Mouse (Mus musculus) left cerebral cortex, adult 2 months (tissue): Measurements from ENCODE around the gene Psmb9. TPM values are rescaled to one million over a fixed set of nuclear protein-coding genes. Genes with fewer than 3 reads are reported as not detected.
"Not testable (repeated sequence)": the region's sequence is repeated elsewhere in the genome, so short reads cannot be mapped to it uniquely, and the experiment has no call there.

ENCODE experiments used
- DNase-seq, 2 experiments: peaks; one replicate each; pipeline ENCODE4 v3.0.0; 2021 to 2022; ENCODE audit warnings: low spot score in 2 of 2, mixed read lengths in 1 of 2; ENCODE audit errors: extremely low spot score in 1 of 2
- H3K27ac ChIP-seq: fragments of 200-600 bp; 2 replicates; pipeline ENCODE4 v1.8.1; 2022
- H3K4me3 ChIP-seq: fragments of 200-600 bp; 2 replicates; pipeline ENCODE4 v1.8.1; 2022
- CTCF ChIP-seq: fragments of 200-600 bp; IDR thresholded peaks from 2 replicates; pipeline ENCODE4 v1.8.1; 2022; ENCODE audit warnings: antibody characterized with exemption, mild to moderate bottlenecking, moderate library complexity
- intact Hi-C: fragments of 180-260 bp; cut with DNase I; formaldehyde crosslinking; loops from one replicate; pipeline ENCODE4 v1.15.1; 2025
- total RNA-seq, 2 experiments: library from RNA; stranded (reverse); gene quantifications; 2 replicates each; pipeline ENCODE4 v1.2.3; 2021

Psmb9 gene
- total RNA-seq, 2 experiments from 2014 or later, result 1.1 to 2.0 TPM

GRCm38 (mm10) chr17:34172528-34172927 is 15.0 kb downstream of the Psmb9 start:
- H3K4me3 ChIP-seq, result no peak overlapping the region
- no peak for DNase-seq
- intact Hi-C loops, result no loop called here
- TF ChIP-seq CTCF, result peak; percentile 17
- no peak overlapping the region for H3K27ac ChIP-seq

- H3K27ac ChIP-seq, result no peak overlapping the region
- DNase-seq, result peak; percentile 73 to 80
- H3K4me3 ChIP-seq, result no peak overlapping the region
- intact Hi-C loops, result loop anchor here (1.0 to 2.0 kb wide), 5 partner anchors 33 to 240 kb away; no protein-coding TSS in a partner anchor
- peak; percentile 91 for TF ChIP-seq CTCF
These were observed 16.6 kb downstream of the Psmb9 start for GRCm38 (mm10) chr17:34170877-34171498.

- Histone ChIP-seq H3K27ac (no peak overlapping the region), H3K4me3 (no peak overlapping the region)
- no peak for DNase-seq
- intact Hi-C loops, result loop anchor here (1.0 to 2.0 kb wide), 5 partner anchors 34 to 240 kb away; no protein-coding TSS in a partner anchor
- TF ChIP-seq CTCF, result no peak
These were observed 17.1 kb downstream of the Psmb9 start for GRCm38 (mm10) chr17:34170487-34170876.

GRCm38 (mm10) chr17:34169279-34169678 is 18.3 kb downstream of the Psmb9 start:
- H3K4me3 ChIP-seq, result no peak overlapping the region
- no peak for DNase-seq
- no peak overlapping the region for H3K27ac ChIP-seq
- intact Hi-C loops, result loop anchor here (1.0 to 2.0 kb wide), 2 partner anchors 34 to 68 kb away; no protein-coding TSS in a partner anchor
- TF ChIP-seq CTCF, result peak; percentile 73

GRCm38 (mm10) chr17:34165033-34165730 is 22.4 kb downstream of the Psmb9 start:
- intact Hi-C loops, result no loop called here
- DNase-seq, result no peak
- Histone ChIP-seq H3K4me3 (no peak overlapping the region), H3K27ac (no peak overlapping the region)
- peak; percentile 16; the same call in 1 of the 2 replicates for TF ChIP-seq CTCF

GRCm38 (mm10) chr17:34164202-34164895 is 23.2 kb downstream of the Psmb9 start:
- intact Hi-C loops, result no loop called here
- no peak for DNase-seq
- Histone ChIP-seq H3K4me3 (no peak overlapping the region), H3K27ac (no peak overlapping the region)
- peak; percentile 20; the same call in 1 of the 2 replicates for TF ChIP-seq CTCF

- no peak overlapping the region for H3K4me3 ChIP-seq
- no peak for TF ChIP-seq CTCF
- intact Hi-C loops, result no loop called here
- no peak overlapping the region for H3K27ac ChIP-seq
- no peak for DNase-seq
These were observed 32.0 kb downstream of the Psmb9 start for GRCm38 (mm10) chr17:34155534-34155933.

- intact Hi-C loops, result no loop called here
These were observed 34.6 kb downstream of the Psmb9 start, which contains the start of gene H2-DMb1 for GRCm38 (mm10) chr17:34152923-34153322. H2-DMb1 (plus strand) TSS chr17:34153072.

GRCm38 (mm10) chr17:34144960-34145371 is 42.6 kb downstream of the Psmb9 start:
- TF ChIP-seq CTCF, result no peak
- no peak for DNase-seq
- Histone ChIP-seq H3K4me3 (no peak overlapping the region), H3K27ac (no peak overlapping the region)
- intact Hi-C loops, result no loop called here

More at GRCm38 (mm10) chr17:34152923-34153322, 34.6 kb downstream of the Psmb9 start, which contains the start of gene H2-DMb1:
- Histone ChIP-seq H3K4me3 (no peak within 1 kb of the TSS), H3K27ac (no peak within 1 kb of the TSS)
- DNase-seq, result peak in 1 of 2 experiments; percentile 54
- TF ChIP-seq CTCF, result no peak

- H3K27ac ChIP-seq, intact Hi-C loops, H3K4me3 ChIP-seq, DNase-seq: not testable (repeated sequence)
These were observed 43.3 kb downstream of the Psmb9 start for GRCm38 (mm10) chr17:34144221-34144620.

- no peak for DNase-seq
- Histone ChIP-seq H3K27ac (no peak overlapping the region), H3K4me3 (no peak overlapping the region)
- intact Hi-C loops, result no loop called here
- TF ChIP-seq CTCF, result no peak
These were observed 44.1 kb downstream of the Psmb9 start for GRCm38 (mm10) chr17:34143461-34143860.

GRCm38 (mm10) chr17:34143033-34143432 is 44.5 kb downstream of the Psmb9 start, which contains the start of gene H2-DMb2:
H2-DMb2 (plus strand) TSS chr17:34143307.
- Histone ChIP-seq H3K4me3 (no peak within 1 kb of the TSS), H3K27ac (no peak within 1 kb of the TSS)
- no peak for TF ChIP-seq CTCF
- DNase-seq, result no peak
- intact Hi-C loops, result no loop called here
